Mouse (Mus musculus): ENCODE measurements around the gene Auts2. TPM values are rescaled to one million over a fixed set of nuclear protein-coding genes. Genes with fewer than 3 reads are reported as not detected.

Gene Auts2
- total RNA-seq, 2 experiments from 2014 or later, result 20.4 TPM

DNA sequence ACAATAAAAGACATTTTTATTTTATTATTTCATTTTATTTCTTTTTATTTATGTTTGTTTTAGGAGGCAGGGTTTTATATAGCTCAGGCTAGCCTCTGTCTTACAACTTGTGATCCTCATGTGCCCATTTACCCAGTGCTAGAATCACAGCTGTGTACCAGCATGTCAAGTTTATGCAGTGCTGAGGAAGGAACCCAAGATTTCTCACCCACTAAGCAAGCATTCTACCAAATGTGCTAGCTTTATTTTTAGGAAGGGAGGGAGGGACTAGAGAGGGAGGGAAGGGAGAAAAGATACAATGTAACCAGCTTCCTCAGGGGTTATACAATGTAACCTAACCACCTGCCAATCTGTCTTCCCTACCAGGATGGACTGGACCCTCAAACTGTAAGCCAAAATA, 1067.9 kb downstream of the Auts2 start:
- DNase-seq (ENCODE audit: low spot score), result no peak

GRCm38 (mm10) chr5:131468609-131469008, 1074.5 kb downstream of the Auts2 start:
- no peak for DNase-seq (ENCODE audit: low spot score)

GRCm38 (mm10) chr5:131466131-131466530, 1077.0 kb downstream of the Auts2 start:
- DNase-seq (ENCODE audit: low spot score), result no peak

DNA sequence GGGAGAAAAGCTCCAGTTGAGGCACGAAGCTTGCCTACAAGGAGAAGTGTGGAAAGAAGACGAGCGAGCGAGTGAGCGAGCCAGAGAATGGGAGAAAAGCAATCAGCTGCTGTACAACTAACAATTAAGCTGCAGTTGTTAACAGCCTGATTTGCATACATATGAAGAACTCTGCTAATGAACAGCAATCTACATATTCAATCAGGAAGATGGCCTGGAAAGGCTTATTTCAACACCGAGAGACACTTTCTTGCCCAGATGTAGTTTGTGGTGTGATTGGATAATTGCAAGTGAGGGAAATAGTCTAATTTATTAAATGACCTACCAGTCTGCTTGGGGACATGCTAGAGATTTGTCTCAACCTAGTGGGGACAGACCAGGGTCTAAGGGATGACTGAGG, 1079.7 kb downstream of the Auts2 start:
- DNase-seq (ENCODE audit: low spot score), result no peak

DNA sequence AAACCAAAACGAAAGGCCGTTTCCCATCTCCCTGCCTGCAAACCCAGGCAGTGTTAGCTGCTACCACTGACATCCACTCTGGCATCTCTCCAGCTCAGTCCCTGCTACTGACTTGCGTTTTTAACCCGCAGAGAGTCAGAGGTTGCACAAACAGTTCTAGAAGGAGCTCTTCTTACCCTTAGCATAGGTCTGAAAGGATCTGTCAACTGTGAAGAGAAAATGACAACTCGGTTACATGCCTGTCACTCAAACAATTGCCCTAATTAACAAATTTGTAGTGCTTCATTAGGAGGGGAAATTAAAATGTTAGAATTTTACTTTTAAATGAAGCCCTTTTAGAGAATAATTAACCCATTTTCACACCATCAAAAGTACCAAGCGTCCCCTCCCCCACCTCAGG, 1083.2 kb downstream of the Auts2 start:
- no peak for DNase-seq (ENCODE audit: low spot score)

GRCm38 (mm10) chr5:131459549-131459948, 1083.6 kb downstream of the Auts2 start:
- DNase-seq (ENCODE audit: low spot score), result no peak

DNA sequence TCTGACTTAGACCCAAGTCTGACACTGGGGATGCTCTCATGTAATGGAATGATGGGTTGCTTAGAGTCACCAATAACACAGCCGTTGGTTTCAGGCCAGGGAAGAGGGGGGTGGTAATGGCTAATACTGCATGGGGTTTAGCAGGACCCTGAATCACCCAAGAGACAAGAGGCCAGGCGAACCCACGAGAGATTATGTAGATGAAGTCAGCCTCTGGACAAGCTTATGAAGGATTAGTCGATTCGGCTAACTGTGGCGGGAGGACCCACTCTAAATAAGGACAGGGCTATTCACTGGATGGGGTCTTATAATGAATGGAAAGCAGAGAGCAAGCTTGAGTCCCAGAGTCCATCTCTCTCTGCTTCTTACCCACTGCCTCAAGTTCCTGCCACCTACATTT, 1084.4 kb downstream of the Auts2 start:
- DNase-seq (ENCODE audit: low spot score), result no peak

DNA sequence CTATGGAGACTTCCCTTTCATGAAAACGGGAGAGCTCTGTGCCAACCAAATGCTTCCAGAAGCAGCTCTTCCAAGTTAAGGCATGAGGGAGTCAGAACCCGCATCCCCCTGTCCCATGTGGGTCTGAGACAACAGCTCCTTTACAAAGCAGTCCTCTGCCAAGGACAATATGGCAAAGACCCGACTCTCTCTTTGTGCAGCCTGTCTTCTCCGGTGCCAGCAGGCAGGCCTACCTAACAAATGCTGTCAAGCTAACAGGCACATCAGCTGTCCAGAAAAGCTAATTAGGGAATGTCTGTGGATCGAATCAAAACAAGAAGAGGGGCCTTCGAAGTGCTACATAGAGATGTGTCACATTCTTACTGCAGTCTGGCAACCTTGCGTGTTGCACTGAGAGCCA, 1085.1 kb downstream of the Auts2 start:
- no peak for DNase-seq (ENCODE audit: low spot score)

DNA sequence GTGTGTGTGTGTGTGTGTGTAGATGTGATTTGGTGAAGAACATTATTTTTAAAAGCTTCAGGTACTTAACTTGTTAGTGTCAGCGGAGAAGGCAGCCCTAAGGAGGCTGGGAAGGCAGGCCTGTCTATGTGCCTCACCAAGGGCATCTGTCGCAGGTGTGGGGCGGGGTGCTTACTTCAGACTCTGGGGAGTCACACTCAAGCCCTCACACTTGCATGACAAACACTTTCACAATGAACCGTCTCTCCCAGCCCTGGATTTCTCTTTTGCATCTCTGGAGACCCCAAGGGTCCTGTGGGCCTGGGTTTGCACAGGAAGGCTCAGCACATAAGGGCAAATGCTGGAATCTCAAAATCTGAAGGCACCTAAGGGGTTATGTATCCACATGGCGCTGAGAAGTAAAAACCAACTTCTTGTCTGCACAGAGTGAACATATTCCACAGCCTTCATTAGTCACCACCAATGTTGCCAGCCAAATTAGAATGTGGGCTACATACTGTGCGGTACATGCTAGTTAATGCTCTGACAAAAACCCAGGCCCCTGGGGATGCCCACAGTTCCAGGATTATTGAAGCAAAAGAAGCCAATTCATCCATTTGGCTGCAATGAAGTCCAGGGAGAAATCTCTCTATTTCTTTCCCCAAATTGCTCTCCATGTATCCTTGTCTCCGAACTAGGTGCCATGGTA, 1093.8 kb downstream of the Auts2 start:
- DNase-seq (ENCODE audit: low spot score), result no peak

GRCm38 (mm10) chr5:131435239-131435876, 1107.8 kb downstream of the Auts2 start:
- DNase-seq (ENCODE audit: low spot score), result no peak

GRCm38 (mm10) chr5:131433291-131433690, 1109.9 kb downstream of the Auts2 start:
- DNase-seq (ENCODE audit: low spot score), result no peak

DNA sequence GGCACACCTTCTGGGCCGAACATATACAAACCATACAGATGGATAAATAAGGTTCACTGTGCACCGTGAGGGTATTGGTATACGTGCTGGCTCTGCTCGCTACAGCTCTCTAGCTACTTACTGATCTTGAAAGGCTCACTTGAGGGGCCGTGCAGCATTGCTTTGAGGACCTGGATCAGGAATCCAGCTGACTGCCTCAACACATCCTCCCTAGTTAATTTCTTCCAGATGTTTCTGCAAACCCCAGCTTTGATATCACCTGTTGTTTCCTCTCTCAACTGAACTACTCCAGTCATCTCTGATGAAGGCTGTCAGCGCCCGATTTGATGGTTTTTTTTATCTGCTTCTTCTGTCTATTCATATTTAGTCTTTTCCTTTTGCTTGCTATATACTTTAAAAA, 1111.2 kb downstream of the Auts2 start:
- no peak for DNase-seq (ENCODE audit: low spot score)

DNA sequence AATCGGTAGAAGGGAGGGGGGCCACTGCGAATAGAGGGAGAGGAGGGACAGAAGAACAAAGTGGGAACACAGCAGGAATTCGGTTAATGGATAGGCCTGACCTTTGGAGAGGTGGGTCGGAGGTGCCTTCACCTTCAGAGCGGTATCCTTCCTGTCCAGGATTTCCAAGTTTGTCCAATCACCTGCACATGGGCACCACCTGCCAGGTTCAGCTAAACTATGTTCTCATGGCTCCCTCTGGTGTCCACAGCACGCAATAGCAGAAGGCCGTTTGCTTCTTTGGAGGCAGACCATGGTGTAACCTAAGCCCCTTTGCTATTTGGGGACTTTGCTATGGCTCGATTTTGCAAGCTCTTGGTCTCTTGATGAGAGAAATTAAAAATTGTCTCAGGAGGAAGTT, 1113.0 kb downstream of the Auts2 start:
- peak; percentile 72 for DNase-seq (ENCODE audit: low spot score)

DNA sequence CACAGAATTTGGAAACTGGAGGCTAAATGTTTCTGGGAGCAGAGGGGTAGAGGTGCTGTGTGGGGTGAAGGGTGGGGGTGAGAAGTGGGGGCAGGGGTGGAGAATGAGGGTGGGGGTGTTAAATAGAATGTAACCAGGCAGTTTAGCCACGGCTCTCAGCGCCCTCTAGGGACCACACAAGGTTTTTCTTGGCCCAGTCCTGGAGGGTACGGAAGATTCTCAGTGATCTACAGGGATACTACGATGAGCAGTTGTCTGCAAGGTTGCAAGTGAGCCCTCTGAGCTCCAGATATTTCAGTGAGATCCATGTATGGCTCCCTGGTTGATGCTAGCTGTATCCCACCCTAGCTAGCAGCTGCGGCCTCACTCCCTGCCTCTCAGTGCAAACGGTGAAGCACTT, 1113.6 kb downstream of the Auts2 start:
- DNase-seq (ENCODE audit: low spot score), result no peak

DNA sequence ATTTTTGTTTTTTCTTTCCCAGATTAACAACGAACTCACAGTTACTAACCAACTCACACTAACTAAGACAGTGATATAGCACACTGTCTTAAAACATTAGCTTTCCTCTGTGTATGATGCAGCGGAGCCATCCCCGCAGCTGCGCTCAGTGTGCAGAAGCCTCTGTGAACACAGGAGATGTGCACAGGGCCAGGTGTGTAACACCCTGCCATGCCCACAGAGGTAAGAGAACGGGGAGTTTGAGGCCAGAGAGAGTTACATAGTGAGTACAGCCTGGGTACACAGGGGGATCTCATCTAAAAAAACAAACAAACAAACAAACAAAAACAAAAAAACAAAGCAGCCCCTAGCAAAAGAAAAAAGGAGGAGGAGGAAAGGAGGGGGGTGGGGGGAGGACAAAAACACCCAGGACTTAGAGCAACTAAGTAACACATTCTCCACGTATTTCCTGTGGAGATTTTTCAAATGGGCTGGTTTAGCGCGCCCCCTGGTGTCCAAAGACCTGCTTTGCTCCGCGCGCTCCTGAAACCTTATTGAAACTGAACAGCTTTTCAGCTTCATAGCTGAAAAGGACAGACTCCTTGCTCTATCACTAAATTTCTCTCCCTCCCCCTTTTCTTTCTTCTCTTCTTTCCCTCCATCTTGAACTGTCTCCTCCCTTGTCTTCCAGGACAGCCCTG, 1115.3 kb downstream of the Auts2 start:
- DNase-seq (ENCODE audit: low spot score), result peak; percentile 73

DNA sequence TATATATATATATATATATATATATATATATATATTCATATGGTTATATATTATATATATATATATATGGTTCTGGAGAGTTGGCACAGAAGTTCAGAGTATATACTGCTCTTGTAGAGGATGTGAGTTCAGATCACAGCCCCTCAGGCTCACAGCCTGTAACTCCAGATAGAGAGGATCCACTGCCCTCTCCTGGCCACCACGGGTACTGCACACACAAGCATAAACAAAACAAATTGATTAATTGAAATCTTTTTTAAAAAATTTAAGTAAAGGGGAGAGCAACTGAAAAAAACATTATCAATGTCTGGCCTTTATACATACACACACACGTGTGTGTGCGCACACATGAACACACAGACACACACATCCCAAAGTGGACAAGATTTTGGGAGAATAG, 1120.4 kb downstream of the Auts2 start:
- DNase-seq (ENCODE audit: low spot score), result no peak

DNA sequence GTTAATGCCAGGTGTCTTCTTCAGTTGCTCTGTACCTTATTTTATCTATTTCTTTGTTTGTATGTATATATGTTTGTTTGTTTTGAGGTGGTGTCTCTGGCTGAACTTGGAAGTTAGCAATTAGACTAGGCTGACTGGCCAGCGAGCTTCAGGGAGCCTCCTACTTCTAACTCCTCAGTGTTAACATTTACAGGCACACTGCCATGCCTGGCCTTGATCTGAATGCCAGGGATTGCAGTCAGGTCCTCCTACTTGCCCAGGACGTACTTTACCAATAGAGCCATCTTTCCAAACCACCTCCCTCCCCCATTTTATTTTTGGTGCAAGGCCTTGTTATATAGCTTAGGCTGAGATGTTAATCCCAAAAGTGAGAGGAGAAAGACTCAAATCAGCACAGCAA, 1122.7 kb downstream of the Auts2 start:
- DNase-seq (ENCODE audit: low spot score), result no peak

GRCm38 (mm10) chr5:131415902-131416545, 1127.1 kb downstream of the Auts2 start:
- no peak for DNase-seq (ENCODE audit: low spot score)

DNA sequence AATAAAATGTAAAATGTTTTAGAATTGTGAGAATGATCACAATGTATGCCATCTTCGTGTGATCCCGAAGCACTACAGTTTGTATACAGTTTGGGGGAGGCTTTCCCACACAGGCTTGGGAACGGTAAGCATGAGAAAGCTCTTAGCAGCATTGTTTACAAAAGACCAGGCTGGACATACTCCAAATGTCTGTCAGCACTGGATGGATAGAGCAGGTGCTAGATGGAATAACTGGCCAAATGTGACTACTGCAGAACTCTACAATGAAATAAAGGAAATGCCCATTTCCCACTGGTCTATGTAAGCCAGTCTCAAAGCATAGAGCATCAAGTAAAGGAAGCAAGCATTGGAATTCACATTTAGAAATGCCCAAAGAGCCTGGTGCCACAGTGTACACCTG, 1144.9 kb downstream of the Auts2 start:
- no peak for DNase-seq (ENCODE audit: low spot score)

GRCm38 (mm10) chr5:131395756-131396155, 1147.4 kb downstream of the Auts2 start:
- no peak for DNase-seq (ENCODE audit: low spot score)
